Mouse (Mus musculus) liver, adult 10 weeks (tissue): Measurements from ENCODE around the gene Wipi1. TPM values are rescaled to one million over a fixed set of nuclear protein-coding genes. Genes with fewer than 3 reads are reported as not detected.

Experiments used
- polyA plus RNA-seq: library from polyadenylated mRNA; stranded (reverse); fragments of 350-450 nt; fragmentation: Illumina TruSeq; extraction: RNeasy Lipid Tissue Mini Kit (QIAGEN cat#74804); gene quantifications from one replicate; pipeline ENCODE4 v1.2.3, GENCODE M21; 2014; ENCODE audit warnings: low read depth, low replicate concordance

The Wipi1 gene
- polyA plus RNA-seq = 10.5 TPM

DNA sequence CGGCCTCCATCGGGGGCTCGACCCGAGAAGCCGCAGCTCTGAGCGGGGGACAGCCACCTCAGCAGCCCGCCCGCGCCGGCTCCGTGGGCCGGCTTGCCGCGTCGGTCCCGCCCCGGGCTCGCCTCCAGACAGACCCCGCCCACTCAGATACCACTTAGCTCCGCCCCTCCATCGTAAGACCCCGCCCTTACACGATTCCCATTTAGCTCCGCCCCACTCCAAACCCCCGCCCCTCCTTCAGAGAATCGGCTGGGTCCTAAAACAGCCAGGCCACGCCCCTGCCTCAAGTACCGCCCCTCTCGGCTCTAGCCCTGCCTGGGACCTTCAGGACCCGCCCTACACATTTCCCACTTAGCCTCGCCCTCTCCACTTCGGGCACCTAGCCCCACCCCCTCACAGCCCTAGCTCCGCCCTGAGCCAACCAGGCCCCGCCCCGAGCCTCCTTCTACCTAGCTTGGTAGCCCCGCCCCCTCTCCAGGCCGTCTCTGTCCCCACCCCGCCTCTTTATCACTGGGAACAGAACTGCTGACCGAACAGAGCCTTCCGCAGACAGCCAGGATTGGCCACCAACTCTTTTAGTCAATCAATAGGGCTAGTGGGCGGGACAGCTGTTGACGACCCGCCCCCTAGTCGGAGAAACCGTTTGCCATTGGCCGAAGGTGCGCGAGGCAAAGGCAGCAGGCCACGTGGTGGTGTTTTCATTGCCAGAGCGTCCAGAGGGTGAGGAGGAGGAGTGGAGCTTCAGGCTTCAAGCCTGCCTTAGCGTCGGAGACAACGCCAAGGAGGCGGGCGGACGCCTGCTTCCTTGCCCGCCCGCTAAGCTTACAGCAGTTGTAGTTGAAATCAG is at the start of gene Wipi1:
TSS of gene Wipi1 (minus strand) at position 665 of the 847 bp plus-strand sequence.

DNA sequence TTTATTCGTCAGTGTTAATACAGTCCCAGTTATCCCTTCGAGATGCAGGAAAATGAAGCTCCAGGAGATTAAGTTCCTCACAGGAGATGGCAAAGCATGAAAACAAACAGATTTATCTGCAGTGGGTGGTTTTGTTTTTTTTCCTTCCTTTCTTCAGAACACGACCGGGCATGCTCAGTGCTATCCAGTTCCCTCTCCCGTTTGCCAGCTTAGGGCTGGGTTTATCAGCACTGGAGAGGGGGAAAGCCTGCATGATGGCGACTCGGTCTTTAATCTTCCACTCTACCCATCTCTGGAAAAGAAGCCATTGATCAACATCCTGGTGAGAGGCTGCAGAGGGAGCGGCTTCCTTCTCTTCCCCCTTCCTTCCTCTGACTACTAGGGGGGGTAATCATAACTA is 37.4 kb upstream of the Wipi1 start, which contains the start of gene Prkar1a:
TSS of gene Prkar1a (plus strand) at position 200 of the 400 bp plus-strand sequence.

Other genes with a start within 250 kb of the Wipi1 start
- gene Gna13, start 249.1 kb downstream of the Wipi1 start, polyA plus RNA-seq = 16.0 TPM
- not detected for gene 9930022D16Rik, start 198.1 kb downstream of the Wipi1 start, polyA plus RNA-seq
- gene Amz2, start 186.0 kb downstream of the Wipi1 start, polyA plus RNA-seq = 15.0 TPM
- gene Arsg, start 138.6 kb downstream of the Wipi1 start, polyA plus RNA-seq = 6.0 TPM
- 5.9 TPM for gene Slc16a6, start 138.4 kb downstream of the Wipi1 start, polyA plus RNA-seq
- gene Prkar1a, start 37.4 kb upstream of the Wipi1 start, polyA plus RNA-seq = 109 TPM
- 7.2 TPM for gene Fam20a, start 110.3 kb upstream of the Wipi1 start, polyA plus RNA-seq
- gene 1700012B07Rik, start 216.1 kb upstream of the Wipi1 start, polyA plus RNA-seq = not detected